Comparison of ENCODE assay signal across 15 mouse cellular contexts in genomic region chr5:74773558-74774429, GRCm38 (mm10).
"Had no signal": no experiment of that assay in that cellular context is flagged by ENCODE, and none has a peak within 500 bp of the region (broad histone marks: within the 10 kb centered on the region; RNA-seq: fewer than 3 reads in every experiment).

No protein-coding gene starts in this region.

- H3K27ac ChIP-seq: intestine, embryonic 15.5 days; layer of hippocampus, adult 2 months; liver, embryonic 14.5 days; macrophage; neural tube, embryonic 15.5 days had no signal

- H3K9ac ChIP-seq: intestine, embryonic 15.5 days; liver, embryonic 14.5 days; neural tube, embryonic 15.5 days had no signal

- H3K9me3 ChIP-seq: intestine, embryonic 15.5 days; neural tube, embryonic 15.5 days had no signal

- H3K36me3 ChIP-seq: intestine, embryonic 15.5 days; neural tube, embryonic 15.5 days had no signal

- H3K4me1 ChIP-seq: megakaryocyte, embryonic 14.5 days; neural tube, embryonic 15.5 days had no signal

- H3K4me2 ChIP-seq: intestine, embryonic 15.5 days; neural tube, embryonic 15.5 days had no signal

- ATAC-seq: intestine, embryonic 15.5 days; lung, postnatal 0 days had no signal

- H3K4me3 ChIP-seq: intestine, embryonic 15.5 days; layer of hippocampus, adult 2 months; megakaryocyte, embryonic 14.5 days; myocyte; neural tube, embryonic 15.5 days had no signal

- H3K27me3 ChIP-seq: intestine, embryonic 15.5 days; megakaryocyte, embryonic 14.5 days; neural tube, embryonic 15.5 days had no signal

- DNase-seq: kidney, adult 2 months; layer of hippocampus, postnatal 36 days; lung, adult 18-20 months; midbrain, embryonic 14.5 days; right cerebral cortex, adult 18-20 months; right cerebral cortex, postnatal 25 days; thymus, postnatal 4 days had no signal
